Mouse (Mus musculus) cerebellum, adult 2 months (tissue): ENCODE results near the gene Klhl9.

ENCODE experiments used
- CTCF ChIP-seq: fragments of 200-500 bp; IDR thresholded peaks from 2 replicates; pipeline ENCODE4 v1.5.1; 2011; ENCODE audit warnings: low read depth, mild to moderate bottlenecking, control low read depth, low read length, moderate library complexity, borderline replicate concordance; ENCODE audit not compliant: insufficient read depth
- POLR2A ChIP-seq: fragments of 200-500 bp; IDR thresholded peaks from 2 replicates; pipeline ENCODE4 v1.6.1; 2011; ENCODE audit warnings: low read length, control low read depth, borderline replicate concordance; ENCODE audit not compliant: insufficient read depth

- no peak for TF ChIP-seq POLR2A
- no peak for TF ChIP-seq CTCF
These were observed 8.0 kb downstream of the Klhl9 start for GRCm38 (mm10) chr4:88714281-88714680.
